Comparison of ENCODE assay signal across 23 mouse cellular contexts in the genomic region with DNA sequence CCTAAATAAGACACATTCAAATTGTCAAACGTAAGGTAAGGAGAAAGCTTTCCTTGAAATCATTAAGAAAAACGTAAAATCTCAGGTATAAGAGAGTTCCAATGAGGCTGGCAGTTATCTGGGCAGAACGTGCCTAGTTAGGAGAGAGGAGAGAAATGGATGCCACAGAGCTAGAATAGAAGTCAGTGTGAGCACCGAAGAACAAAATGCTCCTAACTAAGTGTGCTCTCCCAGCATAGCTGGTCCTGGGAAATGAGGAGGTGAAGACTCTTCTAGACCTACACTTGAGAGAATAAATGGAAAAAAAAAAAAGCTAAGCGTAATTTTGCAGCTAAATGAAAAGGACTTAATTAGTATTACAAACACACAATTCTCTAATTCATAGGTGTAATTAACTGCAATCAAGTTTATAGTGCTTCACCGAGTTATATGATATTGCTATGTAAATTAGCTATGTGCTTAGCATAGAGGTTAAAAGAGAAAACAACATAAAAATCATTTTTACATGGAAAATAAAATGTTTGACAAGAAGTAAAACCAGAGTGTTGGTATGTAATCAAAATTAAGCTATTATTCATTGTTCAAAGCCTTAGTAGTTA.
DNase-seq lines count a peak whose midpoint lies in the region; ATAC-seq and TF ChIP-seq lines count a peak whose summit lies in the region.
"Had no signal": no experiment of that assay in that cellular context is flagged by ENCODE, and none has a peak within 500 bp of the region (broad histone marks: within the 10 kb centered on the region; RNA-seq: fewer than 3 reads in every experiment).

No protein-coding gene starts in this region.

- H3K4me2 ChIP-seq in forebrain, embryonic 12.5 days, result no peak overlapping the region
- H3K4me2 ChIP-seq in forebrain, embryonic 15.5 days (replicated peaks), result no peak overlapping the region
- no peak overlapping the region for H3K4me2 ChIP-seq in forebrain, embryonic 14.5 days (ENCODE audit: low read length)
- H3K4me2 ChIP-seq in forebrain, embryonic 11.5 days (ENCODE audit: low read depth, low read length, severe bottlenecking), result no peak overlapping the region
- no peak overlapping the region for H3K4me2 ChIP-seq in forebrain, postnatal 0 days (ENCODE audit: low read depth)
- H3K4me2 ChIP-seq: embryonic facial prominence, embryonic 12.5 days had no signal

- TF ChIP-seq CTCF in brain, embryonic 14.5 days (IDR thresholded peaks at IDR 0.05; ENCODE audit: borderline replicate concordance, extremely low read depth, insufficient read depth, insufficient read length), result no peak
- TF ChIP-seq CTCF in forebrain, postnatal 0 days (IDR thresholded peaks at IDR 0.05; ENCODE audit: low read depth), result no peak

- no peaks in the 10 kb centered on the region for H3K4me1 ChIP-seq in forebrain, embryonic 12.5 days
- H3K4me1 ChIP-seq in forebrain, embryonic 15.5 days, result no peaks in the 10 kb centered on the region
- no peaks in the 10 kb centered on the region for H3K4me1 ChIP-seq in forebrain, embryonic 14.5 days (ENCODE audit: control insufficient read depth, insufficient read depth, low read length)
- H3K4me1 ChIP-seq in forebrain, embryonic 11.5 days (replicated peaks; ENCODE audit: control insufficient read depth, insufficient read depth, low read length), result no peaks in the 10 kb centered on the region
- H3K4me1 ChIP-seq in forebrain, postnatal 0 days (ENCODE audit: insufficient read depth), result no peaks in the 10 kb centered on the region
- H3K4me1 ChIP-seq: embryonic facial prominence, embryonic 10.5 days; embryonic facial prominence, embryonic 12.5 days had no signal

- ATAC-seq in forebrain, embryonic 12.5 days (ENCODE audit: low FRiP score), result peak; percentile 27; the same call in 1 of the 2 replicates
- ATAC-seq in forebrain, embryonic 15.5 days (replicated peaks), result no peak; the same call in 1 of the 2 replicates
- ATAC-seq in forebrain, embryonic 14.5 days, result peak; percentile 57; the same call in 1 of the 2 replicates
- ATAC-seq in forebrain, embryonic 11.5 days (replicated peaks; ENCODE audit: low FRiP score), result no peak
- ATAC-seq in forebrain, postnatal 0 days, result peak; percentile 54; the same call in 1 of the 2 replicates
- ATAC-seq: activated CD4-positive, CD25-positive, alpha-beta regulatory T cell, adult 4 months; CD4-positive, CD25-positive, alpha-beta regulatory T cell, adult 4 months; Patski had no signal

- no peaks in the 10 kb centered on the region for H3K27me3 ChIP-seq in forebrain, embryonic 12.5 days
- no peaks in the 10 kb centered on the region for H3K27me3 ChIP-seq in forebrain, embryonic 15.5 days
- no peaks in the 10 kb centered on the region for H3K27me3 ChIP-seq in forebrain, embryonic 14.5 days (replicated peaks; ENCODE audit: control insufficient read depth, insufficient read depth, low read length)
- H3K27me3 ChIP-seq in forebrain, embryonic 11.5 days (ENCODE audit: control insufficient read depth, insufficient read depth, low read length), result no peaks in the 10 kb centered on the region
- H3K27me3 ChIP-seq in forebrain, postnatal 0 days (ENCODE audit: insufficient read depth, low read length), result no peaks in the 10 kb centered on the region
- H3K27me3 ChIP-seq: CH12.LX; embryonic facial prominence, embryonic 12.5 days; Patski had no signal

- no peaks in the 10 kb centered on the region for H3K9me3 ChIP-seq in forebrain, embryonic 12.5 days
- no peaks in the 10 kb centered on the region for H3K9me3 ChIP-seq in forebrain, embryonic 15.5 days
- H3K9me3 ChIP-seq in forebrain, embryonic 14.5 days (replicated peaks; ENCODE audit: control insufficient read depth, low read length), result no peaks in the 10 kb centered on the region
- H3K9me3 ChIP-seq in forebrain, embryonic 11.5 days (ENCODE audit: control insufficient read depth, low read length), result no peaks in the 10 kb centered on the region
- H3K9me3 ChIP-seq in forebrain, postnatal 0 days (ENCODE audit: low read length), result no peaks in the 10 kb centered on the region
- H3K9me3 ChIP-seq: embryonic facial prominence, embryonic 10.5 days; embryonic facial prominence, embryonic 12.5 days; G1E had no signal

- no peak overlapping the region for H3K27ac ChIP-seq in forebrain, embryonic 12.5 days
- no peak overlapping the region for H3K27ac ChIP-seq in forebrain, embryonic 15.5 days (replicated peaks)
- H3K27ac ChIP-seq in forebrain, embryonic 14.5 days (ENCODE audit: low read depth, low read length), result no peak overlapping the region
- no peak overlapping the region for H3K27ac ChIP-seq in forebrain, embryonic 11.5 days (ENCODE audit: low read depth, low read length)
- H3K27ac ChIP-seq in forebrain, postnatal 0 days (ENCODE audit: low read depth, low read length), result no peak overlapping the region
- H3K27ac ChIP-seq: embryonic facial prominence, embryonic 10.5 days; embryonic facial prominence, embryonic 12.5 days had no signal

- H3K9ac ChIP-seq in forebrain, embryonic 12.5 days, result no peak overlapping the region
- H3K9ac ChIP-seq in forebrain, embryonic 15.5 days (replicated peaks), result no peak overlapping the region
- no peak overlapping the region for H3K9ac ChIP-seq in forebrain, embryonic 14.5 days (ENCODE audit: low read length)
- no peak overlapping the region for H3K9ac ChIP-seq in forebrain, embryonic 11.5 days (ENCODE audit: low read length)
- no peak overlapping the region for H3K9ac ChIP-seq in forebrain, postnatal 0 days
- H3K9ac ChIP-seq: embryonic facial prominence, embryonic 12.5 days had no signal

- no peak overlapping the region for H3K4me3 ChIP-seq in forebrain, embryonic 12.5 days (replicated peaks)
- no peak overlapping the region for H3K4me3 ChIP-seq in forebrain, embryonic 15.5 days
- no peak overlapping the region for H3K4me3 ChIP-seq in forebrain, embryonic 14.5 days (ENCODE audit: low read depth, low read length)
- no peak overlapping the region for H3K4me3 ChIP-seq in forebrain, embryonic 11.5 days (ENCODE audit: low read depth, low read length)
- H3K4me3 ChIP-seq in forebrain, postnatal 0 days (ENCODE audit: low read depth, low read length), result no peak overlapping the region
- H3K4me3 ChIP-seq: embryonic facial prominence, embryonic 10.5 days; embryonic facial prominence, embryonic 12.5 days had no signal

- 81% methylated on average over 6 of the region's 6 CpGs for WGBS in forebrain, embryonic 12.5 days
- WGBS in forebrain, embryonic 15.5 days, result 63% methylated on average over 6 of the region's 6 CpGs
- 68% methylated on average over 6 of the region's 6 CpGs for WGBS in forebrain, embryonic 14.5 days
- 81% methylated on average over 6 of the region's 6 CpGs for WGBS in forebrain, embryonic 11.5 days
- WGBS in forebrain, postnatal 0 days, result 57% methylated on average over 6 of the region's 6 CpGs

- H3K36me3 ChIP-seq in forebrain, embryonic 12.5 days (replicated peaks), result no peaks in the 10 kb centered on the region
- no peaks in the 10 kb centered on the region for H3K36me3 ChIP-seq in forebrain, embryonic 15.5 days
- no peaks in the 10 kb centered on the region for H3K36me3 ChIP-seq in forebrain, embryonic 14.5 days (ENCODE audit: control insufficient read depth, insufficient read depth, low read length)
- H3K36me3 ChIP-seq in forebrain, embryonic 11.5 days (ENCODE audit: control insufficient read depth, insufficient read depth, low read length), result no peaks in the 10 kb centered on the region
- no peaks in the 10 kb centered on the region for H3K36me3 ChIP-seq in forebrain, postnatal 0 days (ENCODE audit: insufficient read depth)
- H3K36me3 ChIP-seq: embryonic facial prominence, embryonic 10.5 days; embryonic facial prominence, embryonic 12.5 days; G1E had no signal

- DNase-seq in forebrain, embryonic 14.5 days (ENCODE audit: low spot score), result peak; percentile 26
- DNase-seq in forebrain, embryonic 11.5 days (ENCODE audit: low spot score), result no peak
- peak; percentile 37 for DNase-seq in brain, embryonic 14.5 days (ENCODE audit: low read depth)
- DNase-seq in forebrain, postnatal 0 days, result peak; percentile 3
- DNase-seq in embryo, embryonic 10 days (ENCODE audit: low spot score), result no peak
- DNase-seq: adrenal gland, adult 8-10 months; adrenal gland, postnatal 14 days; adrenal gland, postnatal 36 days; B cell, adult 2 months; cerebellum, adult 11 months; cerebellum, adult 18-20 months; cerebellum, adult 8-10 months; cerebellum, adult 9-11 months; cerebellum, postnatal 14 days had no signal

- no peak for TF ChIP-seq POLR2A in brain, embryonic 14.5 days (IDR thresholded peaks at IDR 0.05; ENCODE audit: borderline replicate concordance, extremely low read depth, insufficient read depth, insufficient read length, poor library complexity, severe bottlenecking)

Comparison
In these comparisons a context has a peak if more than half of its experiments do, and no peak if none do; other contexts are left out.
1. ATAC-seq: peak in forebrain, embryonic 12.5 days (single experiment), forebrain, embryonic 14.5 days (single experiment) and forebrain, postnatal 0 days (single experiment); none in forebrain, embryonic 15.5 days (single experiment) and forebrain, embryonic 11.5 days (single experiment).
2. DNase-seq: peak in forebrain, embryonic 14.5 days (single experiment), brain, embryonic 14.5 days (single experiment) and forebrain, postnatal 0 days (single experiment); none in forebrain, embryonic 11.5 days (single experiment) and embryo, embryonic 10 days (single experiment).